Mouse (Mus musculus) hindbrain, postnatal 0 days (tissue): ENCODE measurements at regions not wholly inside any gene's neighbourhood (a gene's known extent, or its start where the extent isn't known, plus 50 kb on each side); places are given as distances from the start of the nearest gene placed in this dataset.
"Not testable (repeated sequence)": the region's sequence is repeated elsewhere in the genome, so short reads cannot be mapped to it uniquely, and the experiment has no call there.

Experiments used
- ATAC-seq: fragments of 200-750 bp; cut with Nextera tagmentation; 2 replicates; pipeline ENCODE4 v1.8.0; 2017; ENCODE audit warnings: mild to moderate bottlenecking, moderate TSS enrichment, moderate library complexity
- DNase-seq: peaks from one replicate; pipeline ENCODE4 v3.0.0-alpha.2; 2015; ENCODE audit warnings: low spot score
- H3K27ac ChIP-seq: fragments of 300-500 bp; sonication (generic); 2 replicates; pipeline ENCODE4 v1.5.1; 2014; ENCODE audit warnings: mild to moderate bottlenecking
- H3K27me3 ChIP-seq: fragments of 300-500 bp; sonication (generic); 2 replicates; pipeline ENCODE4 v1.6.1; 2014; ENCODE audit warnings: low read length, mixed read lengths; ENCODE audit not compliant: insufficient read depth
- H3K36me3 ChIP-seq: fragments of 300-500 bp; sonication (generic); 2 replicates; pipeline ENCODE4 v1.6.1; 2014; ENCODE audit warnings: low read length, mixed read lengths; ENCODE audit not compliant: insufficient read depth
- H3K4me1 ChIP-seq: fragments of 300-500 bp; sonication (generic); 2 replicates; pipeline ENCODE4 v1.6.1; 2014; ENCODE audit warnings: antibody characterized with exemption, low read length, mixed read lengths; ENCODE audit not compliant: insufficient read depth
- H3K4me2 ChIP-seq: fragments of 300-500 bp; sonication (generic); 2 replicates; pipeline ENCODE4 v1.6.1; 2014; ENCODE audit warnings: low read depth, mild to moderate bottlenecking, low read length, moderate library complexity, mixed read lengths
- H3K4me3 ChIP-seq: fragments of 300-500 bp; sonication (generic); 2 replicates; pipeline ENCODE4 v1.5.1; 2014; ENCODE audit warnings: low read length
- H3K9ac ChIP-seq: fragments of 300-500 bp; sonication (generic); replicated peaks from 2 replicates; pipeline ENCODE4 v1.6.1; 2014; ENCODE audit warnings: mild to moderate bottlenecking, low read length, moderate library complexity, mixed read lengths
- H3K9me3 ChIP-seq: fragments of 300-500 bp; sonication (generic); 2 replicates; pipeline ENCODE4 v1.6.1; 2016; ENCODE audit warnings: low read length, mixed read lengths
- CTCF ChIP-seq: IDR thresholded peaks from 2 replicates; pipeline ENCODE4 v1.5.1; 2016; ENCODE audit warnings: antibody characterized with exemption, control low read depth, low read depth
- WGBS: fragments of 180-500 bp; shearing (Covaris S2); extraction: QIAGEN DNeasy Blood & Tissue Kit; methylation state at CpG from one replicate; pipeline ENCODE4 v1.1.7; 2014; 5-methylcytosine and 5-hydroxymethylcytosine counted together

DNA sequence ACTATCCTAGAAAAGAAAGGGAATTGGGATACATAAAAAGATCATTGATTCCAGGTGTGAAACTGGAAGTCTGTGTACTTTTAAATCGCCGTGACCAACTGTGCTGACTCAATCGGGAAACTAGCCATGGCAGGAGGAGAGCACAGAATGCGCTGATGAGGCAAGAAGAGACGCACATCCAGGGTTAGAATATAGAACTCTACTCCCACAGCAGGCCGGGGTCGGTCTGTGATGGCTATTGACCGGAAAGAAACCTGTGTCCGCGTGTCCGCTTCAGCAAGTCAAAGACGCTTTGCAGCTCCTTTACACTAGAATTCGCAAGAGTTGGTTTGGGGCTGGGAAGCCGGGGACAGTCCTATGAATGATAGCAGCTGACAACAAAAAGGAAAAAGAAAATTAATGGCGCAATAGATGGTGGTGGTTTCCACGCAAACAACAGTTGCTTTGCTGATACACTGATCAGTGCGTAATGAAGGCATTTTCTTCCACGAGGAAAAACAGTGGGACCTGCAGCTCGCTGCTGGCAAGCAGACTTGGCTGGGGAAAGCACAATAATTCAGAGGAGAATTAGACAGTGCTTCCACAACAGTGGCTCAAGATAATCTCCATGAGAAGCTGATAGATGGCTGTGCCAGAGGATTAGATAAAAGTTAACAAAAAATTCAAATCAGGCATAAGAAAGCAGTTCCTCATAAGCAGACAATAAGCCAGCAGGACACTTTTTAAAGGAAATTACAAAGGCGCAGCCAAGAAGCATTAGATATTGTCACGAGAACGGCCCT is 1029.8 kb downstream of the Defb40 start:
- peak overlapping the region; percentile 11; the same call in 1 of the 2 replicates for H3K4me3 ChIP-seq
- no peaks in the 10 kb centered on the region for H3K4me1 ChIP-seq
- H3K9me3 ChIP-seq = no peaks in the 10 kb centered on the region
- peak; percentile 58 for DNase-seq
- 0 out of 2 replicates have a peak, but pooled peaks have one; percentile 32 for ATAC-seq
- H3K36me3 ChIP-seq = no peaks in the 10 kb centered on the region
- WGBS = 32% methylated on average over 22 of the region's 22 CpGs
- H3K27ac ChIP-seq = no peak overlapping the region
- no peaks in the 10 kb centered on the region for H3K27me3 ChIP-seq
- no peak for TF ChIP-seq CTCF
- no peak overlapping the region for H3K9ac ChIP-seq
- H3K4me2 ChIP-seq = peak overlapping the region; percentile 49

DNA sequence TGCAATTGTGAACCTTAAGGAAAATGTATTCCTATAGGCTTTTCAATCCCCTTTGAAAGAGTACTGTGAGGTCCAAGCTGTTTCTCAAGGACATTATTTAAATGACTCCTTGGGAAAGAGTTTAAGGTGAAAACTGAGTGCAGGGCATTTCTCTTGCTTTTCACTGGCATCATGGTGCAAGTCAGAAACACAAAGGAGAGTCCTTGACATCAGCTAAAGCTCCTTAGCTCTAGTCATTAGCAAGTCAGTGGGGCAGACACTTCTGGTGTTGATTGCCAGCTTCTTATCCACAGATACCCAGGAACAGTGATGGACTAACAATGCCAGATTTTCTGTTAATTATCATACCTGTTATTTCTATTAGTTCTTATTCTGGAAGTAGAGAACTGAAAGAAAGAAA is 1043.4 kb downstream of the Defb40 start:
- Histone ChIP-seq H3K36me3 (no peaks in the 10 kb centered on the region), H3K9ac (no peak overlapping the region), H3K4me1 (no peaks in the 10 kb centered on the region), H3K27me3 (no peaks in the 10 kb centered on the region), H3K4me3 (no peak overlapping the region), H3K4me2 (no peak overlapping the region), H3K9me3 (no peaks in the 10 kb centered on the region), H3K27ac (no peak overlapping the region)
- DNase-seq (no peak), ATAC-seq (no peak)
- no peak for TF ChIP-seq CTCF

DNA sequence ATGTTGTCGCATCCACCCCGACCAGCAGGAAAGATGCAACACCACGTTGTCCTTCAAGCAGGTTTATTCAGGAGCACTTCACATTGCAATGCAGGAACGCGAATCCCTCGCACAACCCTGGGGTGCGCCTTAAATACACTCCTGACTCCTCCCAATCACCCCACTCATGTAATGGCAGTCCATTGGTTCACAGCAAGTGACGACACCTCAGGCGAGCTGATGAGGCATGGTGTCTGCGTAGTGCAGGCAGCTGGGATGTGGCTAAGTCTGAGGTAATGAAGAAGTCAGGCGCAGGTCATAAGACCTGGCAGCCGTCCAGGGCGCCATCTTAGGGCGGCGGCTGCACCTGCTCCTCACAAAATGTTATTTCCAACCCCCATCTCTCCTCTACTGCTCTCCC is 1068.7 kb downstream of the Defb40 start:
- ATAC-seq = no peak
- Histone ChIP-seq H3K4me1 (no peaks in the 10 kb centered on the region), H3K36me3 (no peaks in the 10 kb centered on the region), H3K4me2 (no peak overlapping the region), H3K9ac (no peak overlapping the region), H3K27me3 (no peaks in the 10 kb centered on the region), H3K9me3 (no peaks in the 10 kb centered on the region), H3K27ac (no peak overlapping the region), H3K4me3 (no peak overlapping the region)
- 94% methylated on average over 15 of the region's 15 CpGs for WGBS
- TF ChIP-seq CTCF = no peak
- DNase-seq = no peak

GRCm38 (mm10) chr8:17888598-17888997 is 1089.5 kb downstream of the Defb40 start:
- H3K4me3 ChIP-seq, H3K9ac ChIP-seq, H3K4me1 ChIP-seq, DNase-seq, H3K9me3 ChIP-seq, H3K36me3 ChIP-seq, H3K27ac ChIP-seq, H3K27me3 ChIP-seq, ATAC-seq, H3K4me2 ChIP-seq: not testable (repeated sequence)
- 74% methylated on average over 5 of the region's 5 CpGs for WGBS

- no peaks in the 10 kb centered on the region for H3K27me3 ChIP-seq
- H3K4me3 ChIP-seq = no peak overlapping the region
- WGBS = 88% methylated on average over 2 of the region's 2 CpGs
- H3K4me1 ChIP-seq = no peaks in the 10 kb centered on the region
- no peaks in the 10 kb centered on the region for H3K36me3 ChIP-seq
- H3K4me2 ChIP-seq = no peak overlapping the region
- ATAC-seq (no peak), DNase-seq (no peak)
- H3K9me3 ChIP-seq = no peaks in the 10 kb centered on the region
- no peak for TF ChIP-seq CTCF
- H3K9ac ChIP-seq = no peak overlapping the region
- H3K27ac ChIP-seq = no peak overlapping the region
Measured at GRCm38 (mm10) chr8:17863388-17863787, 1114.7 kb downstream of the Defb40 start.
